Mouse (Mus musculus): ENCODE results near the gene Tomm34. TPM values are rescaled to one million over a fixed set of nuclear protein-coding genes. Genes with fewer than 3 reads are reported as not detected.

The Tomm34 gene
- polyA plus RNA-seq, 1 experiment from 2014 or later = 57.5 TPM

GRCm38 (mm10) chr2:164102366-164102765 is 31.4 kb upstream of the Tomm34 start:
- WGBS = 85% methylated on average over 3 of the region's 3 CpGs
- Histone ChIP-seq H3K27ac (ENCODE audit: low read length) (no peak overlapping the region), H3K36me3 (ENCODE audit: control insufficient read depth, insufficient read depth, low read length) (0 out of 2 replicates have a peak, but pooled peaks cover 6% of the 10 kb centered on the region), H3K4me3 (ENCODE audit: low read length) (no peak overlapping the region), H3K4me1 (ENCODE audit: control insufficient read depth, insufficient read depth, low read length) (0 out of 2 replicates have a peak, but pooled peaks cover 3% of the 10 kb centered on the region), H3K4me2 (ENCODE audit: low read depth, low read length) (no peak overlapping the region), H3K27me3 (replicated peaks; ENCODE audit: control insufficient read depth, insufficient read depth, low read length) (no peaks in the 10 kb centered on the region), H3K9me3 (ENCODE audit: control insufficient read depth, low read length) (no peaks in the 10 kb centered on the region), H3K9ac (ENCODE audit: low read depth, low read length) (no peak overlapping the region)
- no peak for ATAC-seq

GRCm38 (mm10) chr2:164101936-164102335 is 31.0 kb upstream of the Tomm34 start:
- Histone ChIP-seq H3K4me3 (ENCODE audit: low read length) (no peak overlapping the region), H3K4me2 (ENCODE audit: low read depth, low read length) (no peak overlapping the region), H3K9me3 (ENCODE audit: control insufficient read depth, low read length) (no peaks in the 10 kb centered on the region), H3K4me1 (ENCODE audit: control insufficient read depth, insufficient read depth, low read length) (no peaks in the 10 kb centered on the region), H3K27me3 (replicated peaks; ENCODE audit: control insufficient read depth, insufficient read depth, low read length) (no peaks in the 10 kb centered on the region), H3K9ac (ENCODE audit: low read depth, low read length) (no peak overlapping the region), H3K36me3 (ENCODE audit: control insufficient read depth, insufficient read depth, low read length) (0 out of 2 replicates have a peak, but pooled peaks cover 6% of the 10 kb centered on the region), H3K27ac (ENCODE audit: low read length) (no peak overlapping the region)
- no peak for ATAC-seq
- 72% methylated on average over 1 of the region's 1 CpGs for WGBS

GRCm38 (mm10) chr2:164098603-164099250 is 27.8 kb upstream of the Tomm34 start:
- Histone ChIP-seq H3K4me3 (ENCODE audit: low read length) (no peak overlapping the region), H3K36me3 (ENCODE audit: control insufficient read depth, insufficient read depth, low read length) (0 out of 2 replicates have a peak, but pooled peaks cover 2% of the 10 kb centered on the region), H3K9ac (ENCODE audit: low read depth, low read length) (no peak overlapping the region), H3K27me3 (replicated peaks; ENCODE audit: control insufficient read depth, insufficient read depth, low read length) (no peaks in the 10 kb centered on the region), H3K4me2 (ENCODE audit: low read depth, low read length) (no peak overlapping the region), H3K4me1 (ENCODE audit: control insufficient read depth, insufficient read depth, low read length) (no peaks in the 10 kb centered on the region), H3K27ac (ENCODE audit: low read length) (no peak overlapping the region), H3K9me3 (ENCODE audit: control insufficient read depth, low read length) (no peaks in the 10 kb centered on the region)
- ATAC-seq = no peak
- 95% methylated on average over 11 of the region's 11 CpGs for WGBS

- Histone ChIP-seq H3K27ac (ENCODE audit: low read length) (no peak overlapping the region), H3K9ac (ENCODE audit: low read depth, low read length) (no peak overlapping the region), H3K4me3 (ENCODE audit: low read length) (no peak overlapping the region), H3K27me3 (replicated peaks; ENCODE audit: control insufficient read depth, insufficient read depth, low read length) (no peaks in the 10 kb centered on the region), H3K4me1 (ENCODE audit: control insufficient read depth, insufficient read depth, low read length) (no peaks in the 10 kb centered on the region), H3K9me3 (ENCODE audit: control insufficient read depth, low read length) (no peaks in the 10 kb centered on the region), H3K4me2 (ENCODE audit: low read depth, low read length) (no peak overlapping the region), H3K36me3 (ENCODE audit: control insufficient read depth, insufficient read depth, low read length) (no peaks in the 10 kb centered on the region)
- 76% methylated on average over 7 of the region's 7 CpGs for WGBS
- no peak for ATAC-seq
Observed at GRCm38 (mm10) chr2:164094152-164094551, 23.2 kb upstream of the Tomm34 start.

GRCm38 (mm10) chr2:164089508-164089907 is 18.5 kb upstream of the Tomm34 start:
- 93% methylated on average over 4 of the region's 4 CpGs for WGBS
- no peak overlapping the region for H3K4me3 ChIP-seq (ENCODE audit: low read length)
- H3K27ac ChIP-seq (ENCODE audit: low read length) = no peak overlapping the region
- no peaks in the 10 kb centered on the region for H3K27me3 ChIP-seq (replicated peaks; ENCODE audit: control insufficient read depth, insufficient read depth, low read length)
- peaks cover 12% of the 10 kb centered on the region; the same call in 1 of the 2 replicates for H3K36me3 ChIP-seq (ENCODE audit: control insufficient read depth, insufficient read depth, low read length)
- no peak overlapping the region for H3K9ac ChIP-seq (ENCODE audit: low read depth, low read length)
- H3K9me3 ChIP-seq (ENCODE audit: control insufficient read depth, low read length) = no peaks in the 10 kb centered on the region
- ATAC-seq = no peak
- H3K4me1 ChIP-seq (ENCODE audit: control insufficient read depth, insufficient read depth, low read length) = no peaks in the 10 kb centered on the region
- H3K4me2 ChIP-seq (ENCODE audit: low read depth, low read length) = no peak overlapping the region

GRCm38 (mm10) chr2:164087416-164088017 is 16.5 kb upstream of the Tomm34 start:
- Histone ChIP-seq H3K9me3 (ENCODE audit: control insufficient read depth, low read length) (no peaks in the 10 kb centered on the region), H3K27me3 (replicated peaks; ENCODE audit: control insufficient read depth, insufficient read depth, low read length) (no peaks in the 10 kb centered on the region), H3K27ac (ENCODE audit: low read length) (no peak overlapping the region), H3K4me2 (ENCODE audit: low read depth, low read length) (no peak overlapping the region), H3K4me1 (ENCODE audit: control insufficient read depth, insufficient read depth, low read length) (no peaks in the 10 kb centered on the region), H3K4me3 (ENCODE audit: low read length) (no peak overlapping the region), H3K36me3 (ENCODE audit: control insufficient read depth, insufficient read depth, low read length) (peaks cover 12% of the 10 kb centered on the region; the same call in 1 of the 2 replicates), H3K9ac (ENCODE audit: low read depth, low read length) (no peak overlapping the region)
- ATAC-seq = no peak
- WGBS = 88% methylated on average over 6 of the region's 6 CpGs

- WGBS = 77% methylated on average over 7 of the region's 7 CpGs
- no peaks in the 10 kb centered on the region for H3K9me3 ChIP-seq (ENCODE audit: control insufficient read depth, low read length)
- no peak overlapping the region for H3K27ac ChIP-seq (ENCODE audit: low read length)
- no peak overlapping the region for H3K4me2 ChIP-seq (ENCODE audit: low read depth, low read length)
- H3K9ac ChIP-seq (ENCODE audit: low read depth, low read length) = no peak overlapping the region
- no peak for ATAC-seq
- no peaks in the 10 kb centered on the region for H3K4me1 ChIP-seq (ENCODE audit: control insufficient read depth, insufficient read depth, low read length)
- H3K36me3 ChIP-seq (ENCODE audit: control insufficient read depth, insufficient read depth, low read length) = peaks cover 22% of the 10 kb centered on the region
- H3K4me3 ChIP-seq (ENCODE audit: low read length) = no peak overlapping the region
- H3K27me3 ChIP-seq (replicated peaks; ENCODE audit: control insufficient read depth, insufficient read depth, low read length) = no peaks in the 10 kb centered on the region
Observed at GRCm38 (mm10) chr2:164084342-164084700, 13.4 kb upstream of the Tomm34 start.

GRCm38 (mm10) chr2:164083609-164084341 is 12.8 kb upstream of the Tomm34 start:
- Histone ChIP-seq H3K4me3 (ENCODE audit: low read length) (no peak overlapping the region), H3K4me1 (ENCODE audit: control insufficient read depth, insufficient read depth, low read length) (no peaks in the 10 kb centered on the region), H3K9me3 (ENCODE audit: control insufficient read depth, low read length) (no peaks in the 10 kb centered on the region), H3K27me3 (replicated peaks; ENCODE audit: control insufficient read depth, insufficient read depth, low read length) (no peaks in the 10 kb centered on the region), H3K36me3 (ENCODE audit: control insufficient read depth, insufficient read depth, low read length) (peaks cover 18% of the 10 kb centered on the region), H3K9ac (ENCODE audit: low read depth, low read length) (no peak overlapping the region), H3K4me2 (ENCODE audit: low read depth, low read length) (no peak overlapping the region), H3K27ac (ENCODE audit: low read length) (no peak overlapping the region)
- ATAC-seq = no peak
- whole genome bisulfite sequencing = 83% methylated on average over 19 of the region's 19 CpGs

- H3K9me3 ChIP-seq (ENCODE audit: control insufficient read depth, low read length) = no peaks in the 10 kb centered on the region
- no peak overlapping the region for H3K4me3 ChIP-seq (ENCODE audit: low read length)
- peaks cover 16% of the 10 kb centered on the region for H3K36me3 ChIP-seq (ENCODE audit: control insufficient read depth, insufficient read depth, low read length)
- no peak for ATAC-seq
- no peaks in the 10 kb centered on the region for H3K4me1 ChIP-seq (ENCODE audit: control insufficient read depth, insufficient read depth, low read length)
- no peak overlapping the region for H3K27ac ChIP-seq (ENCODE audit: low read length)
- no peak overlapping the region for H3K4me2 ChIP-seq (ENCODE audit: low read depth, low read length)
- 86% methylated on average over 10 of the region's 10 CpGs for WGBS
- H3K27me3 ChIP-seq (replicated peaks; ENCODE audit: control insufficient read depth, insufficient read depth, low read length) = no peaks in the 10 kb centered on the region
- no peak overlapping the region for H3K9ac ChIP-seq (ENCODE audit: low read depth, low read length)
Observed at GRCm38 (mm10) chr2:164082175-164082574, 11.2 kb upstream of the Tomm34 start.
